Mouse (Mus musculus): ENCODE measurements around the gene 1700014D04Rik. TPM values are rescaled to one million over a fixed set of nuclear protein-coding genes. Genes with fewer than 3 reads are reported as not detected.
"Not testable (repeated sequence)": the region's sequence is repeated elsewhere in the genome, so short reads cannot be mapped to it uniquely, and the experiment has no call there.

1700014D04Rik gene
- total RNA-seq, 2 experiments from 2014 or later, result not detected

DNA sequence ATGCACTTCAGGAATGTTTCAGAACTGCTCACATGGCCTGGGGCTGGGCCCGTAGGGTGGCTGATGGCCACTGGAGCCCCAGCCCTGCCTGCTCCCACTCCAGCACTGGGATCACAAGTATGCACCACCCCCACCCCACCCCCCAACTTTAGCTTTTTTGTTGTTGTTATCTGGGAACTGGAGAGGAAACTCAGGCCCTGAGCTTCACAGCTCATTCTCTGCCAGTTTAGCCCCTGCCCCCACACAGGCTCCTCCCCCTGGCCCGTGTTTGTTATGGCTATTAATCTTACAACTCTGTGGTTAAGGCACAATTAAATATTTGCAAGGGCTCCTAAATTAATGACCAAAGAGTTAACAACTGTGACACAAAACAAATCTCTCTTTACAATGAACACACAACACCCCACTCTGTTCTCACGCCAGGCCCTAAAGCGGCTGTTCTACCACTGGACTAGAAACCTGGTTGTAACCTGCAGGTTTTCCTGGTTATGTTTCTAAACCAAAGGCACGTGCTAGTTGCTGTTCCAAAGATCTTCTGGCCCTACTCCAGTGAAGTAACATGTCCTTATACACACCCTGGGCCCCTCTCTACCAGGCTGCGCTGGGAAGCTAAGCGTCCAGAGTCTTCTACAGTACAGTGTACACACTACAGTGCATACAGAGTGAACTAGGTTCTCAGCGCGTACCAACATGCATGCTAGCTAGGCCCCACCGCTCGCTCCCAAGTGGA lies 20.4 kb upstream of the 1700014D04Rik start:
- no peak for TF ChIP-seq CTCF (IDR thresholded peaks at IDR 0.05)
- no peak for DNase-seq
- intact Hi-C loops (cut with DNase I), result loop anchor here (5.0 kb wide), 1 partner anchor 180 kb away; the partner anchor contains the start of genes Agtpbp1 and Naa35
- Histone ChIP-seq H3K27ac (peak overlapping the region; percentile 17; the same call in 1 of the 2 replicates), H3K4me3 (peak overlapping the region; percentile 80)

DNA sequence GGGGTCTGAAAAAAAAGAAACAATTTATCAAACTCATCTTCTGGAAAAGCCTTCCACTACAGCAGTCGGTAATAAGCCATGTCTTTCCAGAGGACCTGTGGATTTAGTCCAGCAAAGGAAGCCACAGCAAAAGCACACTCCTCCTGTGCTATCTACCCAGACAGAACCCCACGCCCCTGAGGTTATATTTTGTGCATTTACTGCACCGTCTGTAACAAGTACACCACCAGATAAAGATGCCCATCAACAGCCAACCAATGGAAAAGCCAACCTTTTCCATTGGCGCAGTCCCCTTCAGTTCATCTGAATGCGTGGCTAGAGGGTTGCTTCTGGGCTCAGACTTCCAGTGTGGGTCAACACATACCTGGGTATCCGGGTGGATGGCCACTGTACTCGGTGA lies 16.2 kb upstream of the 1700014D04Rik start:
- no peak for TF ChIP-seq CTCF (IDR thresholded peaks at IDR 0.05)
- no peak overlapping the region for H3K4me3 ChIP-seq
- no peak overlapping the region for H3K27ac ChIP-seq
- DNase-seq, result no peak
- intact Hi-C loops (cut with DNase I), result no loop called here

DNA sequence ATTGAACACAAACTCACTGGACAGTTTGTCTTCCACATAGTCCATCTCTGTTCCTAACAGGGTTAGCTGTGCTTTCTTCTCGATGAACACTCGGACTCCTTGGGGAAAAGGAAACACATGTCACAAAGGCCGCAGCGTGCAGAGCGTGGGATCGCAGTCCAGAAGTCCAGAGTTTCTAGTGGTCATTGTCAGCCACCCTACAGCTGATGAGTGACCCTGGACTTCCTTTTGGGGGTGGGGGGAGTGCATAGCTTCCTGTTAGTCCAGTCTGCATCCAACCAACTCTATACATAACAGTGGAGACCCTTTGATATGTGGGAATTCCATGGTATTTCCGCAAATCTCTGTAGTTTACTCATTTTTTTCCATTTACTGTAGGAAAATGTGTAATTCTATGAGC lies 10.4 kb upstream of the 1700014D04Rik start:
- intact Hi-C loops (cut with DNase I), result no loop called here
- H3K27ac ChIP-seq, result no peak overlapping the region
- no peak for DNase-seq
- H3K4me3 ChIP-seq, result no peak overlapping the region
- TF ChIP-seq CTCF (IDR thresholded peaks at IDR 0.05), result no peak

DNA sequence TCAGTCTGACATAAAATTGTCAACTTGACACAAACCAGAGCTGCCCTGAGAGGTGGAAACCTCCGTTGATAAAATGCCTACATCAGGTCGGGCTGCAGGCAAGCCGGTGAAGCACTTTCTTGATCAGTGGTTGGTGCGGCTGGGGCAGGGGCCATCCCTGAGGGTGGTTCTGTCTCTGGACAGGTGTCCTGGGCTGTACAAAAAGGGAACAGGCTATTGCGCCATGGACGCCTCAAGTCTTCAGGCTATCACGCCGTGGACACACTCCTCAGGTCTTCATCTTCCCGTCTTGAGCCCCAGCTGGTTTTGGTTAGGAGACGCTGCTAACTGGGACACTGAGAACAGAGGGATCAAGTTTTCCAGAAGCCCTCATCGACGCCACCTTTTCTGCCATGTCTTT lies 3.8 kb upstream of the 1700014D04Rik start:
- DNase-seq, result no peak
- TF ChIP-seq CTCF (IDR thresholded peaks at IDR 0.05), result no peak
- Histone ChIP-seq H3K4me3 (no peak overlapping the region), H3K27ac (no peak overlapping the region)
- intact Hi-C loops (cut with DNase I), result no loop called here

DNA sequence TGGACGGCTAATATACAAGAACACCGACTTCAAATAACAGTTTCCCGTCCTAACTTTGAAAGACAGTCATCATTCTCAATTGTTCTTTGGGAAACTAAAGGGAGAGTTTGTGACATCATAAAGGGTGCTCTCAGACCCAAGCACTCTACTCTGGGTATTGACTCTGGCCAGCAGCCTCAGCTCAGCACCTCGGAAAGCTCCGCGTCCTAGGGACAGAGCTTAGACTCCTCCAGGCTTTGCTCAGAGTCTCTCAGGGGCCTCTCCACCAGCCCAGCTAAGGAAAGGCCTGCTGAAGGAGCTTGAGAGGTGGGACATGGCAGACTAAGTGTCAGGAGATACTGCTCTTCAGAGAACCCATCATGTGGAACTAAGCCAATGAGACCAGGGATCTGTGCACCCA lies 388 bp downstream of the 1700014D04Rik start:
- intact Hi-C loops (cut with DNase I), result no loop called here
- no peak for DNase-seq
- H3K4me3 ChIP-seq, result no peak overlapping the region

DNA sequence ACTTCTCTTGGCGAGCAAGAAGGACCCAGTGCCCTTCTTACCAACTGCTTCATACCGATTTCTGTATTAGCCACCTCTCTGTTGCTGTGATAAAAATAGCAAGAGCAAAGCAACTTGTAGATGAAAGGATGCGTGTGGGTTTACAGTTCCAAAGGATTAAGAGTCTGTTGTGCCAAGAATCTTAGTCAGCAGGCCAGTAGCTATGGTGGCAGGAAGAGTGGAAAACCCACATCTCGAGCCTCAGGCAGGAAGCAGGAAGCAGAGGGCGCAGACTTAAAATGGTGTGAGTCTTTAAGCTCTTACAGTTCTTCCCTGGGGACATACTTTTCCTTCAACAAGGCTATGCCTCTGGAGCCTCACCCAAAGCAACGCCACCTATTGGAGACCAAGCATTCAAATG lies 1.1 kb downstream of the 1700014D04Rik start:
- intact Hi-C loops (cut with DNase I), result no loop called here
- DNase-seq, result no peak
- H3K4me3 ChIP-seq, result no peak overlapping the region
- H3K27ac ChIP-seq, result no peak overlapping the region
- TF ChIP-seq CTCF (IDR thresholded peaks at IDR 0.05), result no peak

More for the DNA sequence above, 388 bp downstream of the 1700014D04Rik start:
- H3K27ac ChIP-seq, result no peak overlapping the region
- TF ChIP-seq CTCF (IDR thresholded peaks at IDR 0.05), result no peak

DNA sequence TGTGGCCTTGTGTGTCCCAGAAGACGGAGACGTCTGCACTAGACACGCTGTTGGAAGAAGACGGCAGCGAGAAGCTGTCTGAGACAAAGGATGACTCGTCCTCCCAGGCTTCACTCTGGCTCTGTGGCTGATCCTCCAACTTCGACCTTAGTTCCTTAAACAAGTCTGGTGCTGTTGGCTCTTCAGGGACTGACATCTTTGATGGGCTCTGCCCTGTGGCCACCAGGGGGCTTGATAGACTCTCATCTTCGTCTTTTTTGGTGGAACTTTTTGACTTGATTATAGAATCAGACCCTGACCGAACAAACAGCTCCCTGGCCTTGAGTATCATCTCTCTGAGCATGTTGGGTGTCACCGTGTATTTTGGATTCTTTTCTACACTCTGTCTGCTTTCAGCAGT lies 4.9 kb downstream of the 1700014D04Rik start:
- intact Hi-C loops (cut with DNase I), result no loop called here
- H3K27ac ChIP-seq, result no peak overlapping the region
- no peak for DNase-seq
- TF ChIP-seq CTCF (IDR thresholded peaks at IDR 0.05), result peak; percentile 40; the same call in 1 of the 2 replicates
- no peak overlapping the region for H3K4me3 ChIP-seq

DNA sequence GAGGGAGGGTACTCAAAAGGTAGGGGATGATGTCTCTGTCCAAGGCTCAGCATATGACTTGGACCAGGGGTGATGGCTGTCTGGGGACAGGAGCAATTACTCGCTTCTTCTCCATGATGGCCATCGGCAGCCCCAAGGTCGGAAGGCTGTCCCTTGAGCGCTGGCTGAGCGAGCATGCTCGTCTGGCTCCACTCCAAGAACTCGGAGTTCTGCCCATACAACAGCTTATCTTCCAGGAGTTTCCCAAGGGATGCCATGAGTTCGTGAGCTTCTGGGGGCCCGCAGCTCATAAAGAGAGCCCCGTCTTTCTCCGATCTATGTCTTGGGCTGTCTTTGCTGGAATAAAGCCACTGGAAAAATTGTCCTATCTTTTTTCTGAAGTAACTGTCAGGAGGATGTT lies 5.5 kb downstream of the 1700014D04Rik start:
- Histone ChIP-seq H3K4me3 (no peak overlapping the region), H3K27ac (no peak overlapping the region)
- intact Hi-C loops (cut with DNase I), result no loop called here
- TF ChIP-seq CTCF (IDR thresholded peaks at IDR 0.05), result no peak
- peak; percentile 55 for DNase-seq

DNA sequence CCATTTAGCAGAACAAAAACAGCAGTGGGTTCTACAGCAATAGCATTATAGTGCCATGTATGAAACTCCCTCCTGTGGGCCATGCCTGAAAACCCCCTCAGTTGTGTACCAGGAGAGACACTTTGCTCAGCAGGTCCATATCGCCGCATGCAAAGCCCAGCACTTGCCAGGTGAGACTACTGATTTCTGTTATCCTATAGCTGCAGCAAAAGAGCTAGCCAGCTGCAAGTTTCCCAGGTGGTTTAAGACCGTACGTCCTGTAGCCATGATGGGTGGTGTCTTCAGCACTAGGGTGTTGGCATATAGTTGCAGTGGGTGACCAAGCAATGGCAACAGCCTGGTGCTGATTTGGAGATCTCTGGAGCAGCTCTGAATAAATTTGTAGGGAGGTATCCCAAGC lies 7.2 kb downstream of the 1700014D04Rik start:
- Histone ChIP-seq H3K27ac (no peak overlapping the region), H3K4me3 (no peak overlapping the region)
- intact Hi-C loops (cut with DNase I), result no loop called here
- TF ChIP-seq CTCF (IDR thresholded peaks at IDR 0.05), result no peak
- no peak for DNase-seq

DNA sequence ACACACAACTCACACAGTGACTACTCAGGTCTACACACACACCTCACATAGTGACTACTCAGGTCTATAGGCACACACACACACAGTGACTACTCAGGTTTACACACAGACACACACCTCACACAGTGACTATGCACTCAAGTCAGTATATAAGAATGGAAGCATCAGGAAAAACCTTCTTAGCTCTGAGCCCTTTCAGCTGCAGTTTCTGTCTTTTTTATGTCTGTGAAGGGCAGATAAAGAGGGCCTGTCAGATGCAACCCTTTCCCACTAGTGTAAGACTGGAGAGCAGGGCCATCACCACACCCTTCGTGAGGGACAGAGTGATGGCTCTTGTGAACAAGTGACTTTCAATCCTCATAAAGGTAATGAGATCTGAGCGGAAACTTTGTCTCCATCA lies 8.1 kb downstream of the 1700014D04Rik start:
- intact Hi-C loops (cut with DNase I), result no loop called here
- TF ChIP-seq CTCF (IDR thresholded peaks at IDR 0.05), result no peak
- DNase-seq, result no peak
- no peak overlapping the region for H3K4me3 ChIP-seq
- H3K27ac ChIP-seq, result no peak overlapping the region

DNA sequence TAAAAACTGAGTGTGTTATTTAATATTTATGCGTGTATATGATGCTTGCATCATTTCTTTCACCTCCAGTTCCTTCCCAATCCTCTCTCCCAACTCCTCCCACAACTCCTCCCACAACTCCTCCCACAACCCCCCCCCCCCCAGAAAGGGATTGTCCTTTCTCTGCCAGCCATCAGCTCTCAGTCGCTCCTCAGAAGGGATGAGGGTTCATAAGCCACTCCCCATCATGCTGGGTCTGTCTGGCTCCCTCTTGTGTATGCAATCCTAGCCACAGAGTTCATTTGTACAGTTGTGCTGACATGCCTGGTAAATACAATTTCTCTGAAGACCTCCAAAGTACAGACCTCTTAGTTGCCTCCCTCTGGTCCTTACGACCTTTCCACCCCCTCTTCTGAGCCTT lies 11.4 kb downstream of the 1700014D04Rik start:
- no peak for DNase-seq
- no peak for TF ChIP-seq CTCF (IDR thresholded peaks at IDR 0.05)
- Histone ChIP-seq H3K27ac (no peak overlapping the region), H3K4me3 (no peak overlapping the region)
- intact Hi-C loops (cut with DNase I), result no loop called here

DNA sequence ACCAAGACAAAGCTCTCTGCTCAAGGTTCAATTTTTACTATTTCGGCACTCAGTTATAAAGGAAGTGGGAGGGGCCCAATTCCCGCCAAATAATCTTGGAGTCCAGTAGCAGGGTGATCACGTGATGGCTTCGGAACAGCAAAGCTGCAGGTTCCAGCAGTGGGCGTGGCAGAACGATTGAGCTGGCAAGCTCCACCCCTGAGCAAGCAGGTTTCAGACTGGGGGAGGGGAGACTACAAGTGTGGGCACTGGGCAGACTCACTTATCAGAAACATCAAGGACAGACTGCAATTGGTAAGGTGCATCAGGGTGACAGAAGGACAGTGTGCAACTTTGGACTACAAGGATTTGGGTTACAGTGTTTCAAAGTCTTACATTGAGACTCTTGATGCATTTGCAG lies 12.2 kb downstream of the 1700014D04Rik start:
- DNase-seq; H3K27ac ChIP-seq; intact Hi-C loops (cut with DNase I); H3K4me3 ChIP-seq: not testable (repeated sequence)

DNA sequence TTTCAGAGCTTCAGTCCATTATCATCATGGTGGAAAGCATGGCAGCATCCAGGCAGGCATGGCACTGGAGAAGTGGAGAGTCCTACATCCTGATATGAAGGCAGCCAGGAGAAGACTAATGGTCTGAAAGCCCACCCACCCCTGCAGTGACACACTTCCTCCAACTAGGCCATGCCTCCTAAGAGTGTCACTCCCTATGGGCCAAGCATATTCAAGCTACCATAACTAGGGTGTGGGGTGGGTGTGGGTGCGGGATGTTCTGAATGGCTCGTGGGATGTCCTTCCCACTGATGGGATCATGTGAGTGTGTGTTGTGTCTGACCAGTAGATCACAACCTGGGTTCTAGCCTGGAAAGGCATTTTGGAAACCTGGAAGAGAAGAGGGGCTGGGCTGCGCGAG lies 12.6 kb downstream of the 1700014D04Rik start:
- intact Hi-C loops (cut with DNase I), result no loop called here

DNA sequence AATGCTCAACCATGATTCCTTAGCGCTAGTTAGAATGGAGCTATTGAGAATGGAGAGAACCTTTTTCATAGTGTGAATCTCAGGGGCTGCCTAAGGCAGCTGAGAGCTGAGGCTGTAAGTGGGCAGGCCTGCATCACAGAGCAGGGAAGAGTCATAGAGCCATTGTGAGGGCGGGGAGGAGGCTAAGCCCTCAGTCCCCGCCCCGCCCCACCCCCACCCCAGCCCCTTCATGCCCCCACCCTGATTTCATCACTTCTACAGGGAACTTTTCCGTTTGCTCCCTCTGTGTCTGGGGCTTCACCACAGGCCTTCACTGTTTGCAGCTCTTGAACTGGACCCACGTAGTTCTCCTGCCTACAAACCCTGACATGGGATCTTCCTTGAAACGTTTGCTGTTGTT lies 14.9 kb downstream of the 1700014D04Rik start, which contains the start of gene Spata31d1d:
Gene Spata31d1d, minus strand, starts transcription at position 101 of the 400 bp plus-strand sequence.
- no peak within 1 kb of the TSS for H3K4me3 ChIP-seq
- H3K27ac ChIP-seq, result no peak within 1 kb of the TSS
- TF ChIP-seq CTCF (IDR thresholded peaks at IDR 0.05), result no peak
- DNase-seq, result no peak
- intact Hi-C loops (cut with DNase I), result no loop called here

More for the DNA sequence above, 12.6 kb downstream of the 1700014D04Rik start:
- DNase-seq, result no peak
- no peak for TF ChIP-seq CTCF (IDR thresholded peaks at IDR 0.05)
- Histone ChIP-seq H3K4me3 (no peak overlapping the region), H3K27ac (no peak overlapping the region)
